Mouse (Mus musculus): Measurements from ENCODE around the gene Clec2e. TPM values are rescaled to one million over a fixed set of nuclear protein-coding genes. Genes with fewer than 3 reads are reported as not detected.

Clec2e gene
- polyA plus RNA-seq, 1 experiment from 2014 or later = not detected

- no peak for ATAC-seq (replicated peaks; ENCODE audit: insufficient number of reproducible peaks, low FRiP score, low TSS enrichment)
- no peaks in the 10 kb centered on the region for H3K4me1 ChIP-seq (ENCODE audit: control insufficient read depth, insufficient read depth, low read length)
- 87% methylated on average over 6 of the region's 6 CpGs for WGBS (ENCODE audit: insufficient replicate concordance)
- H3K36me3 ChIP-seq (ENCODE audit: control insufficient read depth, insufficient read depth, low read length) = no peaks in the 10 kb centered on the region
- no peak overlapping the region for H3K27ac ChIP-seq (ENCODE audit: low read depth, low read length)
- H3K9ac ChIP-seq (ENCODE audit: low read depth, low read length) = no peak overlapping the region
- H3K4me3 ChIP-seq (ENCODE audit: low read depth, low read length) = no peak overlapping the region
- no peaks in the 10 kb centered on the region for H3K9me3 ChIP-seq (replicated peaks; ENCODE audit: control insufficient read depth, low read length)
- H3K27me3 ChIP-seq (ENCODE audit: control insufficient read depth, insufficient read depth, low read length) = no peaks in the 10 kb centered on the region
- no peak overlapping the region for H3K4me2 ChIP-seq
Observed at GRCm38 (mm10) chr6:129085098-129085497, 15.6 kb downstream of the Clec2e start.

- no peak; the same call in 1 of the 2 replicates for ATAC-seq (replicated peaks; ENCODE audit: insufficient number of reproducible peaks, low FRiP score, low TSS enrichment)
- no peaks in the 10 kb centered on the region for H3K9me3 ChIP-seq (replicated peaks; ENCODE audit: control insufficient read depth, low read length)
- no peak overlapping the region for H3K9ac ChIP-seq (ENCODE audit: low read depth, low read length)
- H3K27me3 ChIP-seq (ENCODE audit: control insufficient read depth, insufficient read depth, low read length) = no peaks in the 10 kb centered on the region
- H3K4me3 ChIP-seq (ENCODE audit: low read depth, low read length) = no peak overlapping the region
- no peak overlapping the region for H3K4me2 ChIP-seq
- WGBS (ENCODE audit: insufficient replicate concordance) = 62% methylated on average over 1 of the region's 1 CpGs
- no peak overlapping the region for H3K27ac ChIP-seq (ENCODE audit: low read depth, low read length)
- no peaks in the 10 kb centered on the region for H3K4me1 ChIP-seq (ENCODE audit: control insufficient read depth, insufficient read depth, low read length)
- H3K36me3 ChIP-seq (ENCODE audit: control insufficient read depth, insufficient read depth, low read length) = no peaks in the 10 kb centered on the region
Observed at GRCm38 (mm10) chr6:129066986-129067385, 33.7 kb downstream of the Clec2e start.

GRCm38 (mm10) chr6:129066530-129066929, 34.2 kb downstream of the Clec2e start:
- Histone ChIP-seq H3K4me3 (ENCODE audit: low read depth, low read length) (no peak overlapping the region), H3K27ac (ENCODE audit: low read depth, low read length) (no peak overlapping the region), H3K9me3 (replicated peaks; ENCODE audit: control insufficient read depth, low read length) (no peaks in the 10 kb centered on the region), H3K4me2 (no peak overlapping the region), H3K36me3 (ENCODE audit: control insufficient read depth, insufficient read depth, low read length) (no peaks in the 10 kb centered on the region), H3K27me3 (ENCODE audit: control insufficient read depth, insufficient read depth, low read length) (no peaks in the 10 kb centered on the region), H3K9ac (ENCODE audit: low read depth, low read length) (no peak overlapping the region), H3K4me1 (ENCODE audit: control insufficient read depth, insufficient read depth, low read length) (no peaks in the 10 kb centered on the region)
- no peak for ATAC-seq (replicated peaks; ENCODE audit: insufficient number of reproducible peaks, low FRiP score, low TSS enrichment)

GRCm38 (mm10) chr6:129065857-129066256, 34.9 kb downstream of the Clec2e start:
- H3K9ac ChIP-seq (ENCODE audit: low read depth, low read length) = no peak overlapping the region
- no peaks in the 10 kb centered on the region for H3K9me3 ChIP-seq (replicated peaks; ENCODE audit: control insufficient read depth, low read length)
- ATAC-seq (replicated peaks; ENCODE audit: insufficient number of reproducible peaks, low FRiP score, low TSS enrichment) = no peak
- WGBS (ENCODE audit: insufficient replicate concordance) = 86% methylated on average over 3 of the region's 3 CpGs
- no peak overlapping the region for H3K4me2 ChIP-seq
- H3K36me3 ChIP-seq (ENCODE audit: control insufficient read depth, insufficient read depth, low read length) = no peaks in the 10 kb centered on the region
- H3K27ac ChIP-seq (ENCODE audit: low read depth, low read length) = no peak overlapping the region
- no peaks in the 10 kb centered on the region for H3K4me1 ChIP-seq (ENCODE audit: control insufficient read depth, insufficient read depth, low read length)
- H3K4me3 ChIP-seq (ENCODE audit: low read depth, low read length) = no peak overlapping the region
- no peaks in the 10 kb centered on the region for H3K27me3 ChIP-seq (ENCODE audit: control insufficient read depth, insufficient read depth, low read length)

- Histone ChIP-seq H3K9ac (ENCODE audit: low read depth, low read length) (no peak overlapping the region), H3K4me1 (ENCODE audit: control insufficient read depth, insufficient read depth, low read length) (no peaks in the 10 kb centered on the region), H3K9me3 (replicated peaks; ENCODE audit: control insufficient read depth, low read length) (no peaks in the 10 kb centered on the region), H3K27me3 (ENCODE audit: control insufficient read depth, insufficient read depth, low read length) (no peaks in the 10 kb centered on the region), H3K36me3 (ENCODE audit: control insufficient read depth, insufficient read depth, low read length) (no peaks in the 10 kb centered on the region), H3K27ac (ENCODE audit: low read depth, low read length) (no peak overlapping the region), H3K4me2 (no peak overlapping the region), H3K4me3 (ENCODE audit: low read depth, low read length) (no peak overlapping the region)
- ATAC-seq (replicated peaks; ENCODE audit: insufficient number of reproducible peaks, low FRiP score, low TSS enrichment) = no peak
- WGBS (ENCODE audit: insufficient replicate concordance) = 69% methylated on average over 3 of the region's 3 CpGs
Observed at GRCm38 (mm10) chr6:129065407-129065806, 35.3 kb downstream of the Clec2e start.

GRCm38 (mm10) chr6:129058013-129058412, 42.7 kb downstream of the Clec2e start:
- no peaks in the 10 kb centered on the region for H3K9me3 ChIP-seq (replicated peaks; ENCODE audit: control insufficient read depth, low read length)
- no peak overlapping the region for H3K4me3 ChIP-seq (ENCODE audit: low read depth, low read length)
- no peak overlapping the region for H3K4me2 ChIP-seq
- H3K9ac ChIP-seq (ENCODE audit: low read depth, low read length) = no peak overlapping the region
- H3K27ac ChIP-seq (ENCODE audit: low read depth, low read length) = no peak overlapping the region
- no peaks in the 10 kb centered on the region for H3K27me3 ChIP-seq (ENCODE audit: control insufficient read depth, insufficient read depth, low read length)
- H3K36me3 ChIP-seq (ENCODE audit: control insufficient read depth, insufficient read depth, low read length) = no peaks in the 10 kb centered on the region
- no peak for ATAC-seq (replicated peaks; ENCODE audit: insufficient number of reproducible peaks, low FRiP score, low TSS enrichment)
- H3K4me1 ChIP-seq (ENCODE audit: control insufficient read depth, insufficient read depth, low read length) = no peaks in the 10 kb centered on the region

- Histone ChIP-seq H3K27me3 (ENCODE audit: control insufficient read depth, insufficient read depth, low read length) (no peaks in the 10 kb centered on the region), H3K27ac (ENCODE audit: low read depth, low read length) (no peak overlapping the region), H3K4me3 (ENCODE audit: low read depth, low read length) (no peak overlapping the region), H3K9ac (ENCODE audit: low read depth, low read length) (no peak overlapping the region), H3K4me1 (ENCODE audit: control insufficient read depth, insufficient read depth, low read length) (no peaks in the 10 kb centered on the region), H3K36me3 (ENCODE audit: control insufficient read depth, insufficient read depth, low read length) (no peaks in the 10 kb centered on the region), H3K9me3 (replicated peaks; ENCODE audit: control insufficient read depth, low read length) (no peaks in the 10 kb centered on the region), H3K4me2 (no peak overlapping the region)
- ATAC-seq (replicated peaks; ENCODE audit: insufficient number of reproducible peaks, low FRiP score, low TSS enrichment) = no peak
- WGBS (ENCODE audit: insufficient replicate concordance) = 74% methylated on average over 3 of the region's 3 CpGs
Observed at GRCm38 (mm10) chr6:129056237-129056636, 44.5 kb downstream of the Clec2e start.

GRCm38 (mm10) chr6:129051731-129052130, 49.0 kb downstream of the Clec2e start:
- Histone ChIP-seq H3K27ac (ENCODE audit: low read depth, low read length) (no peak overlapping the region), H3K4me1 (ENCODE audit: control insufficient read depth, insufficient read depth, low read length) (no peaks in the 10 kb centered on the region), H3K4me2 (no peak overlapping the region), H3K27me3 (ENCODE audit: control insufficient read depth, insufficient read depth, low read length) (no peaks in the 10 kb centered on the region), H3K4me3 (ENCODE audit: low read depth, low read length) (no peak overlapping the region), H3K9me3 (replicated peaks; ENCODE audit: control insufficient read depth, low read length) (no peaks in the 10 kb centered on the region), H3K9ac (ENCODE audit: low read depth, low read length) (no peak overlapping the region), H3K36me3 (ENCODE audit: control insufficient read depth, insufficient read depth, low read length) (no peaks in the 10 kb centered on the region)
- WGBS (ENCODE audit: insufficient replicate concordance) = 70% methylated on average over 5 of the region's 5 CpGs
- ATAC-seq (replicated peaks; ENCODE audit: insufficient number of reproducible peaks, low FRiP score, low TSS enrichment) = no peak

- 77% methylated on average over 3 of the region's 3 CpGs for WGBS (ENCODE audit: insufficient replicate concordance)
- no peak overlapping the region for H3K4me3 ChIP-seq (ENCODE audit: low read depth, low read length)
- H3K9me3 ChIP-seq (replicated peaks; ENCODE audit: control insufficient read depth, low read length) = no peaks in the 10 kb centered on the region
- no peaks in the 10 kb centered on the region for H3K27me3 ChIP-seq (ENCODE audit: control insufficient read depth, insufficient read depth, low read length)
- no peak for ATAC-seq (replicated peaks; ENCODE audit: insufficient number of reproducible peaks, low FRiP score, low TSS enrichment)
- no peak overlapping the region for H3K27ac ChIP-seq (ENCODE audit: low read depth, low read length)
- no peak overlapping the region for H3K9ac ChIP-seq (ENCODE audit: low read depth, low read length)
- no peaks in the 10 kb centered on the region for H3K4me1 ChIP-seq (ENCODE audit: control insufficient read depth, insufficient read depth, low read length)
- no peak overlapping the region for H3K4me2 ChIP-seq
- no peaks in the 10 kb centered on the region for H3K36me3 ChIP-seq (ENCODE audit: control insufficient read depth, insufficient read depth, low read length)
Observed at GRCm38 (mm10) chr6:129051086-129051485, 49.6 kb downstream of the Clec2e start.

Measured in heart, embryonic 11.5 days (tissue).